Comparison of ENCODE assay signal across 25 mouse cellular contexts in the genomic region with DNA sequence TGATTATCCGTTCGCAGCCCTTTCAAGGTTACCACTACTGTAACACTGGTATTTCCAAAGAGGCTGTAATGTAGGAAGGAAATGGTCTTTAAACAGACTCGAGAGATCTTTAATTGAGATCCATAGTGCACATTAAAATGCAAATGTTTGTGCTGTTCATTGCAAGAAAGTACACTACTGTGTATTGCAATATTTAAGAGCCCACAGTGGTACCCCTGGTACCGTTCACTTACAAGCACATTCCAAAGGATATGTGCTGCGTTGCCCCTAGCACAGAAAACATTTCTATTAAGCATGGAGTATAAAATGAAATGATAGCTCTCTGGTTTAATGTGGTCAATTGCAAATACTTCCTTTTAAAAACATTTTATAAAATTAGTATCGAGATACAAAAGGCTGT.
"Had no signal": no experiment of that assay in that cellular context is flagged by ENCODE, and none has a peak within 500 bp of the region (broad histone marks: within the 10 kb centered on the region; RNA-seq: fewer than 3 reads in every experiment).

No protein-coding gene starts in this region.

- DNase-seq: forebrain, postnatal 0 days; gastrocnemius, postnatal 14 days; gastrocnemius, postnatal 36 days; heart, adult 11 months; heart, adult 2 months; heart, postnatal 14 days; heart, postnatal 36 days; kidney, adult 11 months; kidney, adult 2 months; kidney, adult 9 months; kidney, postnatal 14 days; kidney, postnatal 36 days; layer of hippocampus, adult 9-11 months; layer of hippocampus, postnatal 36 days; liver; liver, embryonic 13.5 days had no signal

- ATAC-seq: forebrain, postnatal 0 days; intestine, embryonic 16.5 days had no signal

- H3K4me3 ChIP-seq: heart, adult 2 months; heart, embryonic 13.5 days; heart, embryonic 15.5 days; kidney, embryonic 15.5 days; limb, embryonic 10.5 days; limb, embryonic 12.5 days; liver, embryonic 13.5 days had no signal

- H3K27ac ChIP-seq: heart, adult 2 months; heart, embryonic 13.5 days; heart, embryonic 15.5 days; kidney, embryonic 15.5 days; kidney, postnatal 0 days; limb, embryonic 10.5 days; limb, embryonic 12.5 days; liver, embryonic 13.5 days had no signal

- H3K4me2 ChIP-seq: heart, embryonic 11.5 days; heart, embryonic 13.5 days; heart, embryonic 15.5 days; kidney, embryonic 15.5 days; limb, embryonic 12.5 days; liver, embryonic 11.5 days; liver, embryonic 13.5 days had no signal

- H3K9me3 ChIP-seq: heart, embryonic 13.5 days; heart, embryonic 15.5 days; kidney, embryonic 15.5 days; limb, embryonic 10.5 days; limb, embryonic 12.5 days; liver, embryonic 13.5 days had no signal

- H3K4me1 ChIP-seq: heart, embryonic 13.5 days; heart, embryonic 15.5 days; kidney, embryonic 15.5 days; limb, embryonic 10.5 days; limb, embryonic 12.5 days; liver, embryonic 13.5 days had no signal

- H3K36me3 ChIP-seq: heart, embryonic 13.5 days; heart, embryonic 15.5 days; kidney, embryonic 15.5 days; limb, embryonic 10.5 days; limb, embryonic 12.5 days; liver, embryonic 13.5 days had no signal

- H3K27me3 ChIP-seq: heart, embryonic 13.5 days; heart, embryonic 15.5 days; kidney, embryonic 15.5 days; limb, embryonic 12.5 days; liver, embryonic 13.5 days had no signal

- H3K9ac ChIP-seq: forebrain, postnatal 0 days; heart, embryonic 13.5 days; heart, embryonic 15.5 days; kidney, embryonic 15.5 days; limb, embryonic 12.5 days; liver, embryonic 13.5 days had no signal
